Mouse (Mus musculus) regulatory T cell (primary cell): ENCODE measurements around the gene Gm37240.

ENCODE experiments used
- in situ Hi-C: fragments of 300-600 bp; cut with MboI, MseI; formaldehyde crosslinking; loops from one replicate; pipeline ENCODE4 v1.15.1; 2025; ENCODE audit warnings: high pct_unique_total_duplicates

Gene Gm37240

DNA sequence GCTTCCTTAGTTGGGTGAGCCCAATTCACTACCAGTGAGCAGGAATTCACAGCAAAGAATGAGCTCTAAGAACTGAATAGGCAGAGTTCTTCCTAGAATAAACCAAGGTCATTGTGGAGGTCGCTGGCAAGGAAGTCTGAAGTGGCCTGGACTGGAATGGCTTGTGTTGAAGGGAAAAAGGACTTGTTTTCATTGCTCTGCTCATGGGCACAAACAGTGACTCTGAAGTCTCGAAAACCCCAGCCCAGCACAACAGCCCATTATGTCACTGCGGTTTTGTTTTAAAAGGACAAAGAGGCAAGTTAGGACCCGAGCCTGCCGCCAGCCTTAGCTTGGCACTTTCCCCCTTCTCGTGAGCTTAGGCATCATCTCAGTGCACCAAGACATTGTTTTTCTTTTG lies 1398.6 kb downstream of the Gm37240 start:
- in situ Hi-C loops = no loop called here

DNA sequence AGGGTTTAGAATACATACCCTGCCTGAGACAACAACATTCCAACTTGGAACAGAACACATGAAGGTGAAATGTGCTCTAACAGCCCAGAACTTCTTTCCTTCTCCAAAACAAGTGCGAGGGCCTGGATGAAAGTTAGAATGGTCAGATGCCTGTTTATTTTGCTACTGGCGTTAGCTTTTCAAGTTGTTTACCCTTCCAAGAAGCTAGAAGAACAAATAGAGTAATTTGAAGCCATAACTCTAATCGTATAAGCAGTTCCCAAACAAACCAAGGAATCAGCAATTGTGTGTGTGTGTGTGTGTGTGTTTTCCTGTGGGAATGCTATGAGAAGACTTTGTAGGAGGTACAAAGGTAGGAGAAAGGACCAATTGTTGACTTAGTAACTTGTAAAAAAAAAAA lies 1402.4 kb downstream of the Gm37240 start:
- in situ Hi-C loops = no loop called here

DNA sequence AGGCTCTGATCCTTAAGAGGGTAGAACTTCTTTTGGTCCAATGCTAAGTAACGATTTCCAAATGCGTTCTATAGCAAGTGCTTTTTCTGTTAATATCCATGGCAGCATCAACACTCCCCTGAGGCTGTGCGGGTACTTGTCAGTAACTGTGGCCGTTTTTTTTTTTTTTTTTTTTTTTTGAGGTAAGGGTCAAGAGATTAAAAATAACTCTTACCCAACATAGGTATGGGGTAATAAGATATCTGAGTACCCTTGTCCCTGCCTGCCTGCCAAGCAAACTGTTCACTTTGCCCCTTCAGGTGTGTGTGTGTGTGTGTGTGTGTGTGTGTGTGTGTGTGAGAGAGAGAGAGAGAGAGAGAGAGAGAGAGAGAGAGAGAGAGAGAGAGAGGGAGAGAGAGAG lies 1403.0 kb downstream of the Gm37240 start:
- in situ Hi-C loops = no loop called here

DNA sequence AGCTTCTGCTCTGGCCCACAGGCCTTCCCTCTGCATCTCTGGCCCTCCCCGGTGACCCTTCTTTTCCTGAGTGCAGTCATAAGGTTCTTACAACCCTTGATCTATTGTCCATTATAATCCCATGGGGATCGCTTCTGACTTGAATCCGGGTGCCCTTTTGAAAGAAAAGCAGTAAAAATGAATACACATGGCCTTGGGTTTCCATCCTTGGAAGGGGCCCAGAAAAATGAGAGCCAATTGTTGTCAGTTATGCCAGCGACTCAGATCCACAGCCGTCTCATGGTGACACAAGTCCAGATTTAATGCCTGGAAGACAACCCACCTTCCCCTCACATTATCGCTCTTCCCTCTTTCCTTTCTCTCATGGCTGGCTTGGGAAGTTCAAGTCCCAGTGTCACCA lies 1405.2 kb downstream of the Gm37240 start:
- in situ Hi-C loops = no loop called here

DNA sequence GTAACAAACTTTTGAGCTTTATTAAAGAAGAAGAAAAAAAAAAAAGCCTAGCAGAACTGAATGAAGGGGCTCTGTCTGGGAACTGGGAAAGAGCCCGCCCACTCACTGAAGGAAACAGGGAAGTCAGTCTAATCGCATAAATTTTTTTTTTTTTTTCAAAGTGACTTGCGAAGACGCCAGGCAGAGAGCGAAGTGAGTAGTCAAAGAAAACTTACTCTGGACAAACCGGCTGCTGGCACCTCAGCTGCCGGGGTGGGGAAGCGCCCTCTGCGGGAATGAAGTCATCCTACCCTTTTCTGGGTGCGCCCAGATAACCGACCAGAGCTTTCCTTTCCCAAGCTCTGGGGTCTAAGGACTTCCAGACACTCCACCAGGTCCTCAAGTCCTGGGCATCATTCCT lies 1406.2 kb downstream of the Gm37240 start:
- in situ Hi-C loops = no loop called here

DNA sequence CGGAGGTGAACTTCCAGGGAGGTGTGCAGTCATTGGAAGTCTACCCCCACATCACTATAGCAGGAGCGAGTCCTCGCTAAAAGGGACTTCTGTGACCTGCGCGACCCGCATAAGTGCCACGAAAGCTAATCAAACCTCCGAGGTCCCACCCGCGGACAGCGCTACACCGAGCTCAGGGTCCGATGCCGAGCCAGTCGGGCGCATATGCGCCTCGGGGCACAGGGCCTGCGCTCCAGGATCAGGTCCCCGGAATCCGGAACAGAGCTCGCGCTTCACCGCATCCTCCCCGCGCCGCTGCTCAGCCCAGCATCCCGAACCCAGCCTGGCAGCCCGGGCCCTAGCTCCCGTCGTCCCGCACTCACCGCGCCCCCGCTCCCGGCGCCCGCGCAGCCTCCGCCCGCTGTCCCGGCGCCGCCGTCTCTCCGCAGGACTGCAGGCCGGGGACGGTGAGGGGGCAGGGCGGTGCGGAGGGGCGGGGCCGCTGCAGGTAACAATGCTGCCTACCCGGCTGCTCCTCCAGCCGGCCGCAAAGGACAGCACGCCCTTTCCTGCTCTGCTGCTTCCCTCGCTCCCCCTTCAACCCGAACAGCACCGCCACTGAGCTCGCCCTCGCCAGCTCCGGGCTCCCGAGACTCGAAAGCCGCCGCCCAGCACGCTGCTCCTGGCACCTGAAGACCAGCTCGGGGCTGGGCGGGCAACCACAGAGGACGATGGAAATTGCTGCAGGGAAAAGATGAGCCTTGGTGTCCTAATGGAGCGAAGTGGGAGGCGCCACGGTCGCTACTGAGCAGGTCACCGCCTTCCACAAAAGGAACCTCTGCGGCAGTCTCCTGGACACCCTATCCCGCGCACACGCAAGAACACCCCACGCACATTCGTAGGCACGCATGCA lies 1407.1 kb downstream of the Gm37240 start, which contains the start of gene Fhdc1:
Fhdc1 (minus strand) TSS at position 424 of the 892 bp plus-strand sequence.
- in situ Hi-C loops = no loop called here

DNA sequence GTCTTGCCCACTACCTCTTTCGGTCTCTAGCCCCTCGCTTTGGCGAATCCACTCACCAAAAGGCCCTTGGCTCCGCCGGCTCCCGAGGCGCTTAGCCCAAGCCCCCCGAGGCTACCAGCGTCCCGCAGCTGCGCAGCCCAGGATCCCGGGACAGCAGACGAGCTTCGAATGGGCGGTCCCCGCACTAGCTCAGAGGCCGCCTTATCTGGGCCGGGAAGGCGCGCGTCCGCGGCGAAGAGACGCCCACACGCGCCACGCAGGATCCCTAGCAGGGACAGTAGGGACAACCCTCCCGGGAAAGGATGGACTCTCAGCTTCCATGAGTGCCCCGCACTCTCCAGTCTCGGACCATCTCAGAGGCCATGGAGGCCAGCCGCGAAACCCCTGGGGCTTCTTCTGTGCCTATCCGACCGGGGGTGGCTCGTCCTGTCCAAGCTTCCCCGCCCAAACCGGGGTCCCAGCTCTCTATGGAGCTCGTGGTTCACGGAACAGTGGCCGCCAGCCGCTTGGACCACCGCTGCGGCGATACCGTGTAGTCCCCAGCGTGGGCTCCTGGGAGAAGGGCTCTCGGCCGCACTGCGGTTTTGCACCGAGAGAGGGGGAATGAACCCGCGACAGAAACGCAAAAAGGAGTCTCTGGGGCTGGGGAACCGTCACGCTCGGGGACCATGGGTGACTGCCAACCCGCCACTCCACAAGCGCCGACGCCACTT lies 1407.9 kb downstream of the Gm37240 start:
- in situ Hi-C loops = no loop called here

DNA sequence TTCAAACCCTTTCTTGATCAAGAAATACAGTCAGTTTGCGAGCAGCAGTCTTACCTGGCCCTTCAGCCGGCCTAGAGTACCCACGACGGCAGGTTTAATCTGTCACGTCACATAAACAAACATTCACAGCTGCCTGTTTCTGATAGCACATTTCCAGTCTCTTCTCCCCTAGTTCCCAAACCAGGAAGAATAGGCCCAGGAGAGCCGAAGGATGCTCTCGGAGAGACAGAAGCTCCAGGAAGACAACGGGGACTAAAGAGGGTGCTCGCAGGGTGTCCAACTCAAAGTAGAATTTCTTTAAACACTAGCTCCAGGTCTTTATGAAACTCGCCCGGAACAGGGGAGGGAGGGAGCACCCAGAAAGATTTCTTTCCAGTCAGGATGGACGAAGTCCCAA lies 1408.4 kb downstream of the Gm37240 start:
- in situ Hi-C loops = no loop called here

DNA sequence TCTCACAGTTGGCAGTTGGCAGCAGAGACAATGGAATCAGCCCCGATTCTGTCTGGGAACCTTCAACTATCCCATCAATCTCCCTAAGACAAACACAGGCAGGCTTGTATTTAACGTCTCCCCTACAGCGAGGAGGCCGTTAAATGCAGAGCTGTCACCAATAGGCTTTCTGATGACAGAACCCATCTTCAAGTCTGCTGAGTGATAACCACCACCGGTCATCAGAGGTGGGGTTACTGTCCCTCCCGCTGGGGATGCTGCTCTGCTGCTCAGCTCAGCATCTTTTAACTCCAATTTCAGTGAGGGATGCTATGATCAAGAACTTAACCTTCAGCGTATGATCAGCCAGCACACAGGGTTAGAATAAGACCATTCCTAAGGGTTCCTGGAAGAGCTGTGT lies 1409.1 kb downstream of the Gm37240 start:
- in situ Hi-C loops = no loop called here

DNA sequence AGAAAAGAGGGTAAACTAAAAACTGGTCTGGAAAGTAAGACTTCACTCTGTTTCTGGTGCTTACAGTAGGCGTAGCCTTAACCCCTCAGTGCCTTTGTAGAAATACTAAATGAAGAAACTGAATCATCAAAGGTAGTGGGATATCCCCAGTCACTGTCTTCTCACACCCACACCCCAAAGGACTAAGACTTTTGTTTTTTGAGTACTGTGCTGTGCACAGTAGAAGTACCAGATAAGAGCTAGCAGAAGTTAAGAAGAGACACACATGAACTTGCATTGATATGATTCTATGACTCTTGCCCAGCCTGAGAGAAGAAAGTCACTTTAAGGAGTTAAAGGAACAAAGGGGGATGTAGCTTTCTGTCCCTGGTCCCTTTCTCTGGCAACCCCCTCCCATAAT lies 1409.8 kb downstream of the Gm37240 start:
- in situ Hi-C loops = no loop called here

DNA sequence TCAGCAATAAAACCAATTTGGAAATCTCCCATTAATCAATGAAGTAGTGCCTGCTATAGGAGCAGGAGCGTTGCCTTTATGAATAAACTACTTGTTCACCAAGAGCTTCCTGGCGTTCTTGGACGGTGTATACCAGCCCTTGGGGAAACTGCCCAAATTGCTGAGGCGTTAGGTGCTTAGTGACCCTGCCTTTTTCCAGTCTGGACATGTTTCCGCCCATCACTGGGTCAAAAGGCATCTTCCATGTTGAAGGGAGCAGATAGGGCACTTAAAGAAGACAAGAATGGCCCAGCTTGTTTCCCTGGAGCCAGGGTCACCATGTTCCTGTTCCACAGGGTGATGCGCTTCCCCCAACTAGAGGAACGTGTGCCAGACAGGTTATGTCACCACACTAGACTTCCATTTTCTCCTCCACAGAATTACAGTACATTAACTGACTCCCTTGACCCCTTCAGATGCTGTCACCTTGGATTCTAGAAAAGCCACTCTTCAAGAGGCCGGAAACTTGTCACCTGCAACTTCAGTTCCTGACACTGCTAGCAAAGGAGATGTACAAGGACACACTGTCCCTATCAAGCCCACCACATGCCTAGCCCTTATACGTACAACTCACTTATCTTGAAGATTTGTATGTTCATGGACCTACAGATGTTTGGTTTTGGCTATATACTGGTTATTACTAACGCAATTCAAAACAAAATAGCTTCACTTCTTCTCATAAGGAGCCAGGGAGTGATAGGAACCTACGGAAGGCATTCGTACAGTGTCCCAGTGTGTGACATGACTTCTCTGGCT lies 1412.1 kb downstream of the Gm37240 start:
- in situ Hi-C loops = no loop called here

DNA sequence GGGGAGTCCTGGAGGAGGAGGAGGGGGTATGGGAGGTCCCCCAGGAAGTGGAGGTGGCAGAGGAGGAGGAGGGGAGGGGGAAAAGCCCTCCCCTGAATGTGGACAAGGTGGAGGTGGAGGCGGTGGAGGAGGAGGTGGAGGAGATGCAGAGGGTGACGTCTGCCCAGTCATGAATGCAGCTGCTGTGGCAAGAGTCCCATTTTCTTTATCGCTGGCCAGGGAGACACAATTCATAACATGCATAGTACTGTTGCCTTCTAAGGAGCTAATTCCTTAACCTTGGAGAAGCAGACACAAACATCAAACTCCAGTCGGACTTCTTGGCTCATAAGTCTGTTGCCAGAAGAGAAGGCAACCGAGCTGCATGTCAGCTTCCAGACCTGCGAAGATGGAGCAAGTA lies 1412.9 kb downstream of the Gm37240 start:
- in situ Hi-C loops = no loop called here

DNA sequence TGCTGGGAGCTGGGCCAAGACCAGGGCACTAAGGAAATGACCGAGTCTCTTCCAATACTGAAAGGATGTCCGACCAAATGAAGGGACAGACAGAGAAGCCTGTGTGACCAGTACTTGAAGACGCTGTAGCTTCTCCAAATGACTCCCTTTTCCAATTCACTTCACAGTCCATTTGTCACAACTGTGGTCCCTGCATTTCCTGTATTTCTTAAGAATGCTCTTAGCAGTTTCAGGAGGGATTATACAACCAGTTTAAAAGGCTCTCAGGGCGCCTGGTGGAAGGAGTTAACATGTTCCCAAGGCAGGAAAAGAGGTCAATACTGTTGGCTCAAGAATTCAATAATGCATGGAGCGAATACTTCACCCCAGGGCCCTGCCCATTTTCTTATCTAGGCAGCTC lies 1414.4 kb downstream of the Gm37240 start:
- in situ Hi-C loops = no loop called here

DNA sequence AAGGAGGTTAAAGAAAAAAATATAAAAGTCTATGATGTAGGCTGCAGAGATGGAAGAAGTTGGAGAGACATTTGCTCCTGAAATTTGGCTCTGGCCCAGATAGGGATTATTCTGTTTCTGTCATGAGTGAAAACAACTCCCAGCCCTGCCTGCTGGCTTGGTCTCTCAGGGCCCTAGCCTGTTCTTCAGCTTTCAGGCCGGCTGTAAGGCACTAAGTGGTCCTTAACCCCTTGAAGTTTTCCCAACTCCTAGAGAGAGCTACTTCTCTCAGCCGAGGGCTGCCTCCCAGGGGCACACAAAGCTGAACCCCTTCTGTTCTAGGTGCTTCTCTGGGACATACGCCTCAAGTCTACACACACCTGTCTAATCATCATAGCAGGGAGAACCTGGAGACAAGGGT lies 1414.8 kb downstream of the Gm37240 start:
- in situ Hi-C loops = no loop called here

DNA sequence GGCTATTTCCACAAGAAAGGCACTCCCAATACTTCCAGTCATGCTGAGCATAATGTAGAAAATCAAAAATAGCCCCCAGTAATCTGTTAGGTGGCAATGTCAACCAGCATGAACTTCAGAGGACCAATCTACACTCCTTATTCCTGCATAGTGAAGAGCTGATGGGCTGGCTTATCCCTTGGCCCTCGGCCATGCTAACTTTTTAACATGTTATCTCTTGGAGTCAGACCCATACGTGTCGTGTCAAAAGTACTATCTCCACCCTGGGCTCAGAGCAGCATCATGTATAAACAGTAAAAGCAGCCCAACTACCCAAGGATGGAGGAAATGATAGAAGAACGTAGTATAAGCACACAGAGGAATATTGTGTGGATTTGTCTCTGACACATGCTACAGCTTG lies 1416.2 kb downstream of the Gm37240 start:
- in situ Hi-C loops = no loop called here

DNA sequence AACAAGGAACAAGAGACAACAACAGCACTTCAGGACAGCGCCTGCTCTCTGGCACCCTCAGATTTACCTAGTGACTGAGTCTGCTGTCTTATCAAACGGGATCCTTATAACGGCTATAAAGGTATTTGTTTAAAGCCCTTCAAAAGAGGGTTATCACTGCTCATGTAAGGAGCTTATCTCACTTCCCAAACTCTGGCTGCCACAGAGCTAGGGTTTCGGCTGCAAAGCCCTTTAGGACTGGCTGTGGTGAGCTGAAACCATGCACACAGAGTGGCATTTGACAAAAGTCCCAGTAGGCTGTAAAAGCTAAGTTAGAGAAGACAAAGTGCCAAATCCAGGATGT lies 1419.2 kb downstream of the Gm37240 start:
- in situ Hi-C loops = no loop called here

DNA sequence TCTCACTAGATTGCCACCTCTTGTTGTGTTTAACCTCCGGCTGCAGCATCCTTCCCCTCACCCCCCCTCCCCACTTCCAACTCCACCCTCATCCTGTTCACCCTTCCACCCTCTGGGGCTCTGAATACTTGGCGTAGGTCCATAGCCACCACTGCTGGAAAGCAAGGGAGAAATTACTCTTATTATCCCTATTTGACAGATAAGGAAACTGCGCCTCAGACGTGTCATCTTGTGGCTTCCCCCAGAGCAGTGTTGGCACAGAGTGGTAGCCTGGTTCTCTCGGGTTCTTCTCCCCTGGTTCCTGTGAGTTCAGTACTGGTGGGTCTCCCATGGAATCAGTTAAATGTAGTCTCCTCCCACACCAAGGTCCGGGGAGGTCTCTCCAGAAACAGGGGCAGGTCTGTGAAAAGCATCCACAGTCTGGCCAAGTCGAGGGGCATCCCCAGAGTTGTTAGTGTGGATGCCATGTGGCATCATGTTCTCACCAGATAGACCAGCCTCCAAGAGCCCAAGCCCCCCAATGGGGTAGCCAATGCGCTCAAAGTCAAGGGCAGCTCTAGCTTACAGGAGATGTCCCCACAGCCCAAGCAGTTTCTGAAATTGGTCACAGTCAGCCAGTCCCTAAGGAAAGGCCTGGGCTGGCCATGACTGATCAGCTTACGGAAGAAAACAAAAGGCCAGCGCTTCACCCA lies 1419.8 kb downstream of the Gm37240 start:
- in situ Hi-C loops = no loop called here

DNA sequence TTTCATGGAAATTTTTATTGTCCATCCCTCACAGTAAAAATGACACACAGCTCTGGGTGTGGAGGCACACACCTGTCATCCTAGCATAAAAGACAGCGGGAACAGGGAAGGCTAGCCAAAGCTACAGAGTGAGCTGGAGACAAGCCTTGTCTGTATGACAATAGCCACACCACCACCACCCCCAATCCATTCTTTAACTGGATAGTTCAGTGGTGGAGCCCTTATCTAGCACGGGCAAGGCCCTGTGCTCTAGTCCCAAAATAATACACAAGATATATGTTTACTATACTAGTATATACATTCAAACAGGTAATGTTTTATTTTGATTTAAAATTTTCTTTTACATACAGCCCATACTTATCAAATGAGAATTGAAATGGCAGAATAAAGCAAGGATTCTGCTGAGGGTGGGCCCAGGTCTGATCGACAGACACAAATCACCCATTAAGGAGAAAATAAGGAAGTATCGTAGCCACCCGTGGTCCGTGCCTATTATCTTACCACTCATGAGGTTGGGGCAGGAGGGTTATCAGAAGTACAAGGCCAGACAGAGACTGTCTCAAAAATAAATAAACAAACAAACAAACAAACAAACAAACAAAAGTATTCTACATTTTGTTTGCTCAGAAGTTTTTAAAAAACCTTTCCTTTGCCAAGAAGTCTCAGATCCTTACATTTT lies 1421.4 kb downstream of the Gm37240 start:
- in situ Hi-C loops = no loop called here

DNA sequence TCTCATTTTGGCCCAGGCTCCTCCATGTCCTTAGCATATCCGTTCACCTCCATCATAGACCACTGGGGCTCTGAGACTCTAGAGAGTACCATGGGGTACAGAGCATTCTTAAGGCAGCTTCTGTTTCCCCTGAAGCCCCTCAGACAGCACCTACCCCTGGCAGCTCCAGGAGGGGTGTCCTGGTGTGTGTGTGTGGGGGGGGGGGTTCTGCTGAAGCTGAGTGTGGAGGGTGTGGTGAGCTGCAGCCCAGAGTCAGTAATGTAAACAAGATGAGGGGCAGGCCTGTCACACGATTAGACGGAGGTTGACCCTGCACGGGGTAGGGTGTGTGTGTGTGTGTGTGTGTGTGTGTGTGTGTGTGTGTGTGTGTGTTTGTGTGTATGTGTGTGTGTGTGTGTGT lies 1425.6 kb downstream of the Gm37240 start:
- in situ Hi-C loops = no loop called here

DNA sequence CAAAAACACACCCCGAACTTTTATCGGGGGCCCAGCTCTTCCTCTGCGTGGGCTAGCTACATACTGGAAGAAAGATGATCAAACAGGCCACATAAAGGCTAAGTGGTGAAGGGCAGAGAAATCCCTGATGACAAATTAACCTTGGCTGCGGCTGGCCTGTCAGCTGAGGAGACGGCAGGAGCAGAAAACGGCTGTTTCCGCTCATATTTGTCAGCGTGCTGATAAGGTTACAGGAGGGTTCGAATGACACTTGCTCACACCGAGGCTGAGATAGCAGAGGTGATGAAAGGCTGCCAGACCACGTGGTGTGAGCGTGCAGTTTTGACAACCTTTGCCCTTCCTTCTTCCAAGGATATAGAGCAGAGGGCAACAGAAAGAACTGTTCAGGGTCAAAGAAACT lies 1426.4 kb downstream of the Gm37240 start:
- in situ Hi-C loops = no loop called here

DNA sequence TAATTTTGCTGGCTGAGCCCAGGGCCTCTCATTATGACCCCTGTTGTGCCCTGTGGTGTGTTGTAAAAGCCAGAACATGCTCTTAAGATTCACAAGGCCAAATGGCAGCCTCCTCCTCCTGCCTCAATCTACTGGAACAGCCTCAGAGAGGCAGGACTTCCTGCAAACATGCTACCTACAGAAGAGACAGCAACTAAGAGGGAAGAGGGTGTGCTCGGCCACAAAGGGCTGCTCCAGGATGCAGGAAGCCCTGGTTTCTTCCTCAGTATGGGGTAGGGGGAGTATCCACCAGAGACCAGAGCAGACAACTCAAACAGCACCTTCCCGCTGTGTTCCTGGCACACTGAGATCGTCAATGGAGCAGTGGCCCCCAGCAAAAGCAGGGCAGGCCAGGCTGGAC lies 1426.8 kb downstream of the Gm37240 start:
- in situ Hi-C loops = no loop called here
